Mouse (Mus musculus) G1E (cell line): Measurements from ENCODE around the gene Fam129c. TPM values are rescaled to one million over a fixed set of nuclear protein-coding genes. Genes with fewer than 3 reads are reported as not detected.
A peak's percentile ranks its signal among the peaks of the same experiment; 100 is the strongest.

Source experiments
- ATAC-seq: 2 replicates; pipeline ENCODE4 v1.8.0; 2016; ENCODE audit warnings: mild to moderate bottlenecking; ENCODE audit not compliant: insufficient number of reproducible peaks, poor library complexity, low FRiP score, severe bottlenecking; ENCODE audit errors: extremely low read depth
- DNase-seq: peaks from one replicate; pipeline ENCODE4 v3.0.0; 2012; ENCODE audit warnings: low spot score
- H3K27me3 ChIP-seq: 2 replicates; pipeline ENCODE4 v1.6.1; 2012; ENCODE audit warnings: mild to moderate bottlenecking, low read length, inconsistent platforms; ENCODE audit not compliant: insufficient read depth
- H3K36me3 ChIP-seq: replicated peaks from 2 replicates; pipeline ENCODE3; 2012; ENCODE audit warnings: mild to moderate bottlenecking, inconsistent platforms
- H3K4me1 ChIP-seq: 2 replicates; pipeline ENCODE4 v1.6.1; 2012; ENCODE audit warnings: low read depth, low read length, inconsistent platforms, mixed read lengths; ENCODE audit not compliant: insufficient read depth
- H3K4me3 ChIP-seq: 2 replicates; pipeline ENCODE4 v1.5.1; 2012; ENCODE audit warnings: low read depth, mild to moderate bottlenecking, inconsistent platforms, low read length, moderate library complexity, mixed read lengths
- H3K9me3 ChIP-seq: replicated peaks from 2 replicates; pipeline ENCODE4 v1.6.1; 2012; ENCODE audit warnings: inconsistent platforms
- CTCF ChIP-seq: IDR thresholded peaks from 2 replicates; pipeline ENCODE4 v1.5.1; 2012; ENCODE audit warnings: low read depth, low read length, inconsistent platforms, mixed read lengths
- GATA1 ChIP-seq: IDR thresholded peaks from 2 replicates; pipeline ENCODE4 v1.6.1; 2012; ENCODE audit warnings: borderline replicate concordance, low read length, inconsistent platforms, mixed read lengths
- GATA2 ChIP-seq: IDR thresholded peaks from 2 replicates; pipeline ENCODE4 v1.6.1; 2012; ENCODE audit warnings: low read depth, low read length, inconsistent platforms, borderline replicate concordance
- POLR2AphosphoS5 ChIP-seq: IDR thresholded peaks from 2 replicates; pipeline ENCODE4 v1.6.1; 2012; ENCODE audit warnings: low read depth, low read length, inconsistent platforms; ENCODE audit not compliant: insufficient replicate concordance
- TAL1 ChIP-seq: conservative IDR thresholded peaks from 2 replicates; pipeline ENCODE4 v1.6.1; 2012; ENCODE audit warnings: low read depth, low read length, inconsistent platforms, mixed read lengths
- polyA plus RNA-seq: library from polyadenylated mRNA; stranded (reverse); fragments of >175 nt; gene quantifications from 2 replicates; pipeline ENCODE4 v1.2.3, GENCODE M21; 2012
- total RNA-seq, 2 experiments: library from RNA; stranded (forward) in 1 of 2; stranded (reverse) in 1 of 2; fragments of 200-1000 nt in 1 of 2; fragments of >200 nt in 1 of 2; fragmentation: Nextera tagmentation in 1 of 2; gene quantifications; 2 replicates each; pipeline ENCODE4 v1.2.3; 2014 to 2017

Fam129c gene
- total and polyA plus RNA-seq, 3 experiments, result 7.0 to 8.3 (median 8.1) TPM

DNA sequence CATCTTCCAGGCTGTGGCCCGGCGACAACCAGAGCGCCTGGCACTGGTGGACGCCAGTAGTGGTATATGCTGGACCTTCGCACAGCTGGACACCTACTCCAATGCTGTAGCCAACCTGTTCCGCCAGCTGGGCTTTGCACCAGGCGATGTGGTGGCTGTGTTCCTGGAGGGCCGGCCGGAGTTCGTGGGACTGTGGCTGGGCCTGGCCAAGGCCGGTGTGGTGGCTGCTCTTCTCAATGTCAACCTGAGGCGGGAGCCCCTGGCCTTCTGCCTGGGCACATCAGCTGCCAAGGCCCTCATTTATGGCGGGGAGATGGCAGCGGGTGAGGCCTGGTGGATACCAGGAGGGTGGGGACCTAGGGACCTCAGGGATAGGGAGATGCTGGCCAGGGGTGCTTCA, 18.0 kb upstream of the Fam129c start:
- H3K4me3 ChIP-seq, result no peak overlapping the region
- H3K9me3 ChIP-seq, result no peaks in the 10 kb centered on the region
- DNase-seq (no peak), ATAC-seq (no peak)
- no peaks in the 10 kb centered on the region for H3K36me3 ChIP-seq
- H3K27me3 ChIP-seq, result peaks cover 46% of the 10 kb centered on the region
- peaks cover 3% of the 10 kb centered on the region; the same call in 1 of the 2 replicates for H3K4me1 ChIP-seq
- TF ChIP-seq TAL1 (no peak), POLR2AphosphoS5 (no peak), GATA2 (no peak), CTCF (no peak), GATA1 (no peak)

DNA sequence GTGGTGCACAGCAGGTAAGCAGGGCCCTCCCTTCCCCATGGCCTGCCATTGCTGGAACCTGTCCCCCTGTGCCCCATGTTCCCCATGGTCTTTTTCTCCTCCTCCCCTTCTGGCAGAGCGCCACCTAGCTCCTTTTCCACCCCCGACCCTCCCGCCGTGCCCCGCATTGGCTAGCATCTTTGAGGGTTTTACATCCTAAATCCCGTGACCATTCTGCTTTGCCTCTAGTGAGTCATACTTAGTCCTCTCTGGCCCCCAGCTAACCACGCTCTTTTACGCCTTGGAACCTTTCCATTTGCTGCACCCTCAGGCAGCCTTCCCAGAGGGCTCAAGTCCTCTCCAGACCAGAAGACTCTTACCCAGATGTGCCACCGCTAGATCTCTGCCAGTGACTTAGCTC, 17.2 kb upstream of the Fam129c start:
- no peak for TF ChIP-seq CTCF
- TF ChIP-seq GATA1, result no peak
- no peak for TF ChIP-seq POLR2AphosphoS5
- no peak for TF ChIP-seq TAL1
- TF ChIP-seq GATA2, result no peak
- Histone ChIP-seq H3K36me3 (no peaks in the 10 kb centered on the region), H3K4me1 (peaks cover 3% of the 10 kb centered on the region; the same call in 1 of the 2 replicates), H3K4me3 (no peak overlapping the region), H3K9me3 (no peaks in the 10 kb centered on the region), H3K27me3 (peaks cover 44% of the 10 kb centered on the region)
- no peak for ATAC-seq
- no peak for DNase-seq

DNA sequence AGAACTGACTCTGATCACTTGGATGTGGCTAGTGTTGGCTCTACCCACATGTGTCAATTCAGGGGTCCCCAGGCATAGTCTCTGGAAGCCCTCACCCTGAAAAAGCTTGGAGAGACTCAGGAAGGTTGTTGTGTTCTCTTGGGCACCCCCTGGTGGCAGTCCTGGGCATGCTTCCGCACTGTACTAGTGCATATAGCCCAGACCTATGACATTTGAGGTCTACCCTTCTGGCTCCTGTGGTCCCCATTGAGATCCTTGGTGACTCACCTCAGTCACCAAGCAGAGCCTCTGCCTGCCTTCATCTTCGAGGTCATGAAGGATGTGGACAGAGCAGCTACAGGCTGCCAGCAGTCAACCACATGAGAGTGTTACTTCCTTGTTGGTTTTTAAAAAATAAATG, 10.6 kb upstream of the Fam129c start:
- no peak for TF ChIP-seq GATA1
- TF ChIP-seq GATA2, result no peak
- no peak for TF ChIP-seq POLR2AphosphoS5
- no peak for TF ChIP-seq TAL1
- no peak for TF ChIP-seq CTCF
- Histone ChIP-seq H3K4me3 (no peak overlapping the region), H3K9me3 (no peaks in the 10 kb centered on the region), H3K27me3 (peaks cover 10% of the 10 kb centered on the region), H3K36me3 (peaks cover 24% of the 10 kb centered on the region), H3K4me1 (peaks cover 22% of the 10 kb centered on the region)
- ATAC-seq (no peak), DNase-seq (no peak)

DNA sequence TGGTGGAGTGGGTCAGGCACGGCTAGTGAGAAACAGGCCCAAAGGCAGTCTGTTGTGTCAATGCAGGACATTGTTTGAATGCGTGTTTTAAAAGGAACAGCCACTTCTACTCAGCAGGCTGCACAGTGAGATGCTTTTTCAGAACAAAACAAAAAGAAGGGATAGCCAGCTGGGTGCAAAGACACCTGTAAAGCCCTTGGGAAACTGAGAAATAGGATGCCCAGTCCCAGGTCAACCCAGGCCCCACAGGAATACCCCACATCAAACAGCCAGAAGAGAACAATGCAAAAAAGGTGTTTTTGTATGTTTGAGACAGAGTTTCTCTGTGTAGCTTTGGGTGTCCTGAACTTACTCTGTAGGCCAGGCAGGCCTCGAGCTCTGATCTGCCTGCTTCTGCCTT, 8.7 kb upstream of the Fam129c start:
- DNase-seq (no peak), ATAC-seq (no peak)
- Histone ChIP-seq H3K4me3 (no peak overlapping the region), H3K27me3 (peaks cover 6% of the 10 kb centered on the region), H3K9me3 (no peaks in the 10 kb centered on the region), H3K4me1 (peaks cover 35% of the 10 kb centered on the region), H3K36me3 (peaks cover 36% of the 10 kb centered on the region)
- no peak for TF ChIP-seq POLR2AphosphoS5
- no peak for TF ChIP-seq CTCF
- TF ChIP-seq GATA1, result no peak
- TF ChIP-seq GATA2, result no peak

DNA sequence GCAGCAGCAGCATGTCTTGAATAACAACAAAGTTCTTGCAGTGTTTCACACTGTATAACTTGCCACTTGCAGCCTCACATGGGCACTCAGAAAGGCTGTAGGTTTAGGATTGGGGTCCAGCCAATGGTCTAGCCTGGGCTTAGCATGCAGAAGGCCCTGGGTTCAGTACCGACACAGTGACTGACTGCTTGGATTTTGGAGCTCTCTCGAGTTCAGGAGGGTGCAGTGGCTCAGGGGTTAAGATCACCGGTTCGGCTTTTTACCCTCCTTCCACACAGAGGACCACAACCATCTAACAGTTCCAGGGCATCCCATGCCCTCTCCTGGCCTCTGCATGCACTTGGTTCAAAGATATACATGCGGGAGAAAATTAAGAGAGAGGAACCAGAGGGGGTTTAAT, 6.4 kb upstream of the Fam129c start:
- Histone ChIP-seq H3K4me3 (peak overlapping the region; percentile 94), H3K4me1 (peaks cover 56% of the 10 kb centered on the region), H3K27me3 (no peaks in the 10 kb centered on the region), H3K36me3 (peaks cover 58% of the 10 kb centered on the region), H3K9me3 (no peaks in the 10 kb centered on the region)
- no peak for ATAC-seq
- TF ChIP-seq GATA1 (no peak), TAL1 (no peak), POLR2AphosphoS5 (no peak)
- no peak for DNase-seq

DNA sequence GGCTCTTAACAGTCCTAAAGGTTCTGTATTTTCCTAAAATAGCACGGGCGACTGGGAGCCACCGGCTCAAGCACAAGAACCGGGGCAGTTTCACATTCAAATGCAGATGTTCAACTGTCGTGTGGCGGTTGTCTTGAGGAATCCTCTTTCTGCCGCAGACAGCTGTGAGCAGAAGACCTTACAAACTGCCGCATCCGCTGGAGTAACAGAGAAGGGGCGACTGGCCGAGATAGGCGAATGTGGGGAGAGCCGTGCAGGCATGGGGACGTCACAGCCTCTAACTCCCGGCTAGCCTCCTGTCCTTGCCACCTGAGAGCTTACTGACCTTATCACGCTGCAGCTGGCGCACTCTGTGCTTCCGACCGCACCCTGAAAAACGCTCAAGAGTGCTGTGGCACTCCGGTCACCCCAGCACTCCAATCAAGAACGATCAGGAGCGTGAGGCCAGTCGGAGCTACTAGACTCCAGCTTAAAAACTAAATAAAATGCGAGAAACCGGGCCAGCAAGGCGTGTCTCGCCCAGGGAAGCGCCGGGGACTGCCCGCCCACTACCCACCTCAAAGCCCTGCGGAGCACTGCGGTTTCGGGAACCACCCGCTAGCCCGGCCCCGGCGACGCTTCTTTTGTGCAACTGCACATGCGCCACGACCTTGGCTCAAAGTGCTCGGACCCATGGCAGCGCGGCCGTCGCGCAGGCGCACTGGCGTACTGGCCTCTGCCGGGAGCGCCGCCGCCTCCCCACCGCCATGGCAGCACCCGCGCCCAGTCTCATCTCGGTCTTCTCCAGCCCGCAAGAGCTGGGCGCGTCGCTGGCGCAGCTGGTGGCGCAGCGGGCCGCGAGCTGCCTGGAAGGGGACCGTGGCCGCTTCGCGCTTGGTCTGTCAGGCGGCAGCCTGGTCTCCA, 5.7 kb upstream of the Fam129c start, which contains the start of gene Pgls:
Pgls (plus strand) TSS at position 706 of the 903 bp plus-strand sequence.
- H3K27me3 ChIP-seq, result no peaks in the 10 kb centered on the region
- H3K4me3 ChIP-seq, result peak within 1 kb of the TSS; percentile 94
- no peak for TF ChIP-seq GATA1
- peak; percentile 18; the same call in 1 of the 2 replicates for TF ChIP-seq TAL1
- peaks cover 65% of the 10 kb centered on the region for H3K36me3 ChIP-seq
- H3K4me1 ChIP-seq, result peaks cover 63% of the 10 kb centered on the region
- no peaks in the 10 kb centered on the region for H3K9me3 ChIP-seq
- peak; percentile 96 for DNase-seq
- ATAC-seq, result peak; percentile 78
